Mouse (Mus musculus) spleen, adult 2 months (tissue): Measurements from ENCODE around the gene Acsl6.

Experiments used
- CTCF ChIP-seq: fragments of 200-500 bp; IDR thresholded peaks from 2 replicates; pipeline ENCODE4 v1.5.1; 2011; ENCODE audit warnings: mild to moderate bottlenecking, inconsistent platforms; ENCODE audit not compliant: insufficient read depth, insufficient read length, insufficient replicate concordance; ENCODE audit errors: extremely low read depth
- POLR2A ChIP-seq: fragments of 200-500 bp; IDR thresholded peaks from 2 replicates; pipeline ENCODE4 v1.6.1; 2011; ENCODE audit warnings: low read depth, low read length, inconsistent platforms

DNA sequence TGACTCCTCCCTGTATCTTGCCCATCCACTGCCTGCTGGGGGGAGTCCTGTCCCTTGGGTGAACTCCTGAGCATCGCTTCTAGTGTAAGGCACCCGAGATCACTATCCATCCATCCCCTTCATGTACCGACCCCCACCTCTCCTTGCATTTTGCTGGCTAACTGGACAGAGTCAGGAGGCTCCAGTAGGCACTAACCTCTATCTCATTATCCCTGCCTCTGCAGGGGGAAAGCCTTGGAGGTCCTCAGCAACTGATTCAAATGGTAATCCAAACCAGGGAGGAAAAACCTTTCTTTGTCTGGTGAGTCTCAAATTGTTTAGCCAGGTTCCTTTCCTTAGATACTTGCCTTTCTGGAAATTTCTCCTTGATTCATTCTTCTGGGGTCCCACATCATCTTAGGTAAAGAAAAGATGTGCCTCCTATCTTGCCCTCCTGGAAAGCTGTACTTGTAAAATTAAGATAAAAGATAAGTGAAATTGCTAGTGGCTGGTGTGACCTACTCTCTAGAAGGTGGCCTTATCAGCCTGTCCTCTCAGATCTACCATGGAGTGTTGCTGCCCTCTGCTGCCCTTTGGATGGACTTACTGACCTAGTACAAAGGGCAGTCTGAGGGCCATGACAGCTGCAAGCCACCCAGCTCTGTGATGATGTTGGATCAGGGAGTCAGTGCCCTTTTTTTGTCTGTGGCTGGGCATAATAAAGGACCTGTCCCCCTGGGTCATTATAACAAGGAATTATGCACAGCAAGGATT is 46.8 kb upstream of the Acsl6 start:
- TF ChIP-seq CTCF, result peak; percentile 60; the same call in 1 of the 2 replicates
- no peak for TF ChIP-seq POLR2A
